Mouse (Mus musculus) layer of hippocampus, adult 2 months (tissue): ENCODE results near the gene Asphd2. TPM values are rescaled to one million over a fixed set of nuclear protein-coding genes. Genes with fewer than 3 reads are reported as not detected.
A peak's percentile ranks its signal among the peaks of the same experiment; 100 is the strongest.

Experiments
- DNase-seq, 2 experiments: peaks; one replicate each; pipeline ENCODE4 v3.0.0; 2022; ENCODE audit warnings: low spot score in 2 of 2
- H3K27ac ChIP-seq: fragments of 200-600 bp; 2 replicates; pipeline ENCODE4 v1.8.1; 2022
- H3K4me3 ChIP-seq: fragments of 200-600 bp; 2 replicates; pipeline ENCODE4 v1.8.1; 2022; ENCODE audit warnings: mild to moderate bottlenecking
- CTCF ChIP-seq: fragments of 200-600 bp; conservative IDR thresholded peaks from 2 replicates; pipeline ENCODE4 v1.8.1; 2022; ENCODE audit warnings: antibody characterized with exemption, mild to moderate bottlenecking, moderate library complexity
- total RNA-seq, 2 experiments: library from RNA; stranded (reverse); gene quantifications; 2 replicates each; pipeline ENCODE4 v1.2.3; 2021

Asphd2 gene
- total RNA-seq, 2 experiments from 2014 or later, result 223 to 224 TPM

DNA sequence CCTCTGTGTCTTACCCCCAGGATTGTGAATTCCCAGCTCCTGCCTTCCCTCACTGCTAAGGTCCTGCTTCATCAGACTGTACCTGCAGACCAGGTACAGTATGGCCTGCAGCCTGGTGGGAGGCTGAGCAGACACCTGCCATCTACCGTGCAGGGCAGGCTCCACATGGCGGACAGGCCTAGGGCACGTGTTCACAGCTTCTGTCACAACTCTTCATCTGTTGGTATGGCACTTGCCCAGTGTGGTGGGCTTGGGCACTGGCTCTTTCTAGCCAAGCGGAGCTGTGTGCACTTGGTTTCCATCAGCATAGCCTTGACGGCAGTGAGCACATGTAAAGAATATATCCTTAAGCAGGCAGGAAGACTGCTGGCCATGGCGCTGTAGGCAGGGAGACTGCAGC is 27.8 kb downstream of the Asphd2 start:
- H3K27ac ChIP-seq, result peak overlapping the region; percentile 98; the same call in 1 of the 2 replicates
- TF ChIP-seq CTCF, result no peak
- no peak overlapping the region for H3K4me3 ChIP-seq
- no peak for DNase-seq

DNA sequence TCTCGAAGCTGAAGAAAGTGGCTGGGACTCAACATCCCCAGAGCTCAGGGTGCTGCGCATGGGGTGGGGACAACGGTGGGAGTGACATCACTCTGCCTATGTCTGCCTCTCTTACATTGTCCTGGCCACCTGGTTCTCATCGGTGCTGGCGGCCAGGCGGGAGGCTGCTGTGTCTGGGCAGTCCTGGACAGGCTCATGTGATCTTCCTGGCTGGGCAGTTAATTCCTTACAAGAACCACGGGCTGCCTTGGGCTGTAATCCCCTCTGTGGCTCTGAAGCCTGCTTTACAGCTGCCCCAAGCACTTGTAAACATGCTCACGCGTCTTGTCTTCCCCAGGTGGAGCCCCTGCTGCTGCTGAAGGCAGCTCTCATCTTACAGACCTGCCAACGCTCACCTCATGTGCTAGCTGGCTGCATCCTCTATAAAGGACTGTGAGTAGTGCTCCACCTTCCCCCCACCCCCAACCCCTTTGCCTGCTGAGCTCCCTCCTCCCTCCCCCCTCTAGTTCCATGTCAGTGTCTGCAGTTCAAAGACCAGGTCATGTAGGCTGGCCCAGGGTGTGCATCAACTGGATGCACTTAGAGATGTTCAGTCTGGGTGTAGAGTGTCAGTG is 30.4 kb downstream of the Asphd2 start:
- H3K27ac ChIP-seq, result no peak overlapping the region
- no peak overlapping the region for H3K4me3 ChIP-seq
- no peak for DNase-seq
- no peak for TF ChIP-seq CTCF

DNA sequence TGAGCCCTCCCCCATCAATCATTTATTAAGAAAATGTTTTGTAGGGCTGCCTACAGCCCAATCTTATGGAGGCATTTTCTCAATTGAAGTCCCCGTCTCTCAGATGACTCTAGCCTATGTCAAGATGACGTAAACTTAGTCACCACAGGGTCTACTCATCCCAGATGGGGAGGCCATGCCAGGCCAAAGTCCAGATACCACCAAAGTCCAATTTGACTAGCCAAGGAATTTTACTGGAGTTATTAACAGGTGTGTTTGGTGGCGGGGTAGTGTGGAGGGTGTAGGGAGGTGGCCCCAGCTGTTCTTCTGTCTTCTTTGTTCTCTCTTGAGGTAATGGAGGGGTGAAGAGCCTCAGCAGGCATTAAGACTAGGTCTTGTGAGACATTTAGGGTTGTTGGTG is 34.6 kb downstream of the Asphd2 start:
- TF ChIP-seq CTCF, result no peak
- H3K4me3 ChIP-seq, result no peak overlapping the region
- H3K27ac ChIP-seq, result no peak overlapping the region
- DNase-seq, result no peak

DNA sequence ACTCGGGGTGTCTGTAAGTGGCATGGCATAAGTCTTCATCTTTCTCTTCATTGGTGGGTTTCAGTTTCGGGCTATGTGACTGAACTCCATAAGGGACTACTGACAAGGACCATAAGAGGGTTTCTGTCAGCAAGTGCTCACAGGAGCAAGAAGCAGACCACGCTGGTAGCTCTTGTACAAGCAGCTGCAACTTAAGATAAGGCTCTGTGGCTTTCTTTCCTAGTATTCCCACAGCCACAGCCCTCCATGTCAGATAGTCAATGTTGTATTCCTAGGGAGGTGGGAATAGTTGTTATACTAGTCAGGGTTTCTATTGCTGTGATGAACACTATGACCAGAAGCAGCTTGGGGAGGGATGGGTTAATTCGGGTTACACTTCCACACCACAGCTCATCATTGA is 35.1 kb downstream of the Asphd2 start:
- Histone ChIP-seq H3K27ac (no peak overlapping the region), H3K4me3 (no peak overlapping the region)
- DNase-seq, result no peak
- no peak for TF ChIP-seq CTCF

DNA sequence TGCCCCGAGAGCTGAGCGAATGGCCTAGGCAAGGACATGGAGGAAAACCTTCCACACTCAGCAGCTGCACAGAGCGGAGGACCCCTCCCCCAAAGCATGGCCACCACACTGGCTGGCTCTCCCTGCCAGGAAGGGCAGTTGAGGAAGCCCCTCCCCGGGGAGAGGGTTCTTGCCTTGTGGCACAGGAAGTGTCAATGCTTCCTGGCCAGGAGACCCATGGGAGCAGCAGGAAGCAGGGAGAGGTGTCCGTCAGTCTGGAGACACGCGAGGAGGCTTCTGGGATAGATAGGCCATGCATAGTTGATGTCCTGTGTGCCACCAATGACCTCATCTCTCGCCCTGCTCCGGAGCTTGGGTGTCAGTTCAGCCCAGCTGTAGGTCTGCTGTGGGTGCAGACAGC is 38.3 kb downstream of the Asphd2 start:
- TF ChIP-seq CTCF, result no peak
- no peak for DNase-seq
- H3K27ac ChIP-seq, result peak overlapping the region; percentile 19; the same call in 1 of the 2 replicates
- no peak overlapping the region for H3K4me3 ChIP-seq

DNA sequence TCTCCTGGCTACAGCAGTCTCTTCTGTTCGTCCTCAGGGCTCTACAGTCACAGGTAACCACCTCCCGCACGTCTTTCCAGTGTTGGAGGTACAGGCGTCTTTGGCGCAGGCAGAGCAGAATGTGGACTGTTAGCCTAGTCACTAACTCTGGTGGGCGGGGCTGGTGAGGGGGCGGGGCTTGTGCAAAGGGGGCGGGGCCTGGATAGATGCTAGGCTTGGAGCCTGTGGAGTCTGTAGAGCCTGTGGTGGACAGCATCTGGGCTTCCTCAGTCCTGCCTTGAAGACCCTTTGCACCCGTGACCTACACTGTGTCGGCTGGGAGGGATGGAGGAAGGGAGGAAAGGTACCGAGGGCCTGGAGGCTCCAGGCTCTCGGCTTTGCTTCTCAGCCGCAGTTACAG is 38.8 kb downstream of the Asphd2 start, which contains the start of gene Gm6583:
TSS of gene Gm6583 (minus strand) at position 124 of the 400 bp plus-strand sequence.
- Histone ChIP-seq H3K27ac (peak within 1 kb of the TSS; percentile 19; the same call in 1 of the 2 replicates), H3K4me3 (no peak within 1 kb of the TSS)
- no peak for TF ChIP-seq CTCF
- no peak for DNase-seq

DNA sequence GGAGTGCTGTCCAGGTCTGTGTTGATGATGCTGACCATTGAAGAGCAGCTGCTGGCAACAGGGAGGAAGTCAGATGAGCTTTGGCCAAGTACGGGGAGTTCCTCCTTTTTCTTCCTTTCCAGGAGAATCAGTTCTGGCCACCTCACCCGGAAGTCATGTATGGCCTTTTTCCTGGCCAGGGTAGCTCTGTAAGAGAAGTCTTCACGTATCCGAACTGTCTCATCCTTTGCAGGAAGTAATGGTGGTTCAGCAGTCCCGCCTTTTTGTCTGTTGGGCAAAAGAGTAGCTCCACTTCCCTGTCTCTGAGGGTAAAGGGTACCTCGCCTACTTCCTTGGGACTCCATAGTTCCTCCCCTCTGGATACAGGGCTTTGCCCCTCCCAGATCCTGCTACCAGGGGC is 39.2 kb downstream of the Asphd2 start:
- no peak for DNase-seq
- TF ChIP-seq CTCF, result no peak
- Histone ChIP-seq H3K4me3 (no peak overlapping the region), H3K27ac (no peak overlapping the region)

DNA sequence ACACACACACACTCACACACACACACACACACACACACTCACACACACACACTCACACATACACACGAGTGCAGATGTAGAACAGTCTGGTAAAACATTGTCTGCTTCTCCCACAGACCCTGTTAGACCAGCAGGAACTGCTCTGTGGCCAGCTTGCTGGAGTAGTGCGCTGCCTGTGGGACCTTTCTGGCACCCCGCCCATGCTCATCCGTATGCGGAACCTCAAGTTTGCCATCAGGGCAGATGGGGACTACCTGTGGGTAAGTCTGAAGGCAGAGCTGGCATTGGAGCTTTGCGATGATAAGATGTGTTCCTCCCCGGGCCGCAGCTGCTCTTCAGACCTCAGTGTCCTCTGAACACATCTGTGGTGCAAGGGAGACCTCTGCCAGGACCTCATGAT is 45.5 kb downstream of the Asphd2 start:
- H3K4me3 ChIP-seq, result no peak overlapping the region
- no peak for TF ChIP-seq CTCF
- no peak overlapping the region for H3K27ac ChIP-seq
- no peak for DNase-seq

DNA sequence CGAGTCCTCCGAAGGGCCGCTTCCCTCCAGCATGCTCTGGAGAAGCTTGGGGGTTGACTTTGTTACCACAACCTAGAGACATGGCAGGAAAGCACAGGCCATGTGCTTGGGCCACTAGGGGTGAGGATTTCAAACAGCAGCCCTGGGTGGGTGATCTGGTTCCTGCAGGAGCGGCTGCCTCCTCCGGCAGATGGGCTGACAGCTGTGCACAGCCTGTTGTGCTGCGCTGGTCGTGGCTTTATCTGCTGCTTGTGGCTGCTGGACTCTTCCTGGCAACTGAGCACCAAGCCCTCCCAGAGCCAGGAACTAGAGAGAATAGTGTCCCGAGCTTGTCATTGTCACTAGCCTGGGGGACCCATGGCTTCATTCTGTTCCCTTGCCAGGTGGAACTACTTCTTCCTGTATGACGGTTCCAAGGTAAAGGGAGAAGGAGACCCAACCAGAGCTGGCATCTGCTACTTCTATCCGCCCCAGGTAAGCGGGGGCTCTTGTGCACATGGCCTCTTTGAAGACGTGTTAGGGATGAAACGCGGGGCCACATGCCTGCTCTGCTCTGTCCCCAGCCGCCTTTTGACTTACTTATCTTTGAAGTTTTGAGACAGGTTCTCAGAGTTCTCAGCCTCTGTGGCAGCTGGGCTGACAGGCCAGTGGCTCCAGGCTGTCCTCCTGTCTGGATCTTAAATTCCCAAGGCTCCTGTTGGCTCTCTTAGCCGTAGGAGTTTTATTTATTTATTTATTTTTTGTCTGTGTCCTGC is 48.3 kb downstream of the Asphd2 start:
- H3K4me3 ChIP-seq, result peak overlapping the region; percentile 38; the same call in 1 of the 2 replicates
- no peak for TF ChIP-seq CTCF
- peak overlapping the region; percentile 96; the same call in 1 of the 2 replicates for H3K27ac ChIP-seq
- DNase-seq, result no peak

DNA sequence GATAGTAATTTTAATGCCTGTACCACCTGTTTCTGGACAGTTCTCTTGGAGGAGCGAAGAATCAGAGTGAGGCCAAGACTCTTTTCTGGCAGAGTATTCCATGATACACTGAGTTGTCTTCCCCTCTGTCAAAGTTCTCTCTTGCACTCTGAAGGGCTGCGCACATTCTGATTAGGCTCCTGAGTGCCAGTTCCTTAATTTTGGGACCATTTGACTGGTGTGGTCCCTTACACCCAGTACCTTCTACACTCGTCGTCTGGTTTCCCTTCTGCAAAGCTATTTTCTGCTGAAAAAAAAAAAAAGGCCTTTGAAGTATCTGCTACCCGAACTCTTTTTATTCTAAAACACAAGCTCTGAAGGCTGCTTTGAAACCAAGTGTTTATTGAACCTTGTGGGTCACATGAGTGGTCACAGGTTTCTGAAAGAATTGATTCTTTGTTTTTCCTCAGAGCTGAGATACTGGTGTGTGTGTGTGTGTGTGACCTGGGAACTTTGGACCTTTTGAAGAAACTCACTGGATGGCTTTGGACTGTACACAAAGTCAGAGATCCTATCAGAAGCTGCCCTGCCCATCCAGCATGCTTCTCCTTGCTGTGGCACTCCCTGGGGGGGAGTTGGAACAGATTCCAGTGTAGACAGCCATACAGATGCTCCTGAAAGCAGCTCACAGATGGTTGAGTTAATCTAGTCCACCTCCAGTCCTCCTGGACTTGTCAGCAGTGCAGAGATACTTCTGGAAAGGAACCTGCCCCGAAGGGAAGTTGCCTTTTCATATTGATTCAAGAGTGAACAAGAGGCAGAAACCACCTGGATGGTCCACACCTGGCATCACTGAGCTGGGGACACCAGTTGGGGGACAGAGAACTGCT is 50.3 kb downstream of the Asphd2 start:
- no peak for TF ChIP-seq CTCF
- H3K4me3 ChIP-seq, result peak overlapping the region; percentile 80
- peak overlapping the region; percentile 96 for H3K27ac ChIP-seq
- peak; percentile 55 to 69 for DNase-seq

DNA sequence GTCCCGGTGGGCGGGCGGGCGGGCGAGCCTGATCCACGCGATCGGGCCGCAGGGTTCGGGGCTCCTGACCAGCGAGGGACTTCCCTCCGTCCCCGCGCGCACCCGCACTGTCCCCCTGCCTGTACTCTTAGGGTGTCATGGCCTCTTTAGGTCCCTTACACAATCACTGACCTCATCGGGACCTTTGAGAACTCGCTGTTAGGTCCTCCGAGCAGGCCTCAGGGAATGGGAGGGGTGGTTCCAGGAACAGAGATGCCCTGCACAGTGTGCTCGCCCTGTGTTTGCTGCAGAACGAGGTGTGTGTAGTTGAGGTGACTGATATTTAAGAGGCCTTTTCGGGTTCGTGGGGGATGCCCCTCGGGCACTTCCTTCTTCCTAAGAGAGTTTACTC is 51.5 kb downstream of the Asphd2 start:
- Histone ChIP-seq H3K4me3 (peak overlapping the region; percentile 80), H3K27ac (peak overlapping the region; percentile 96)
- no peak for DNase-seq
- no peak for TF ChIP-seq CTCF

DNA sequence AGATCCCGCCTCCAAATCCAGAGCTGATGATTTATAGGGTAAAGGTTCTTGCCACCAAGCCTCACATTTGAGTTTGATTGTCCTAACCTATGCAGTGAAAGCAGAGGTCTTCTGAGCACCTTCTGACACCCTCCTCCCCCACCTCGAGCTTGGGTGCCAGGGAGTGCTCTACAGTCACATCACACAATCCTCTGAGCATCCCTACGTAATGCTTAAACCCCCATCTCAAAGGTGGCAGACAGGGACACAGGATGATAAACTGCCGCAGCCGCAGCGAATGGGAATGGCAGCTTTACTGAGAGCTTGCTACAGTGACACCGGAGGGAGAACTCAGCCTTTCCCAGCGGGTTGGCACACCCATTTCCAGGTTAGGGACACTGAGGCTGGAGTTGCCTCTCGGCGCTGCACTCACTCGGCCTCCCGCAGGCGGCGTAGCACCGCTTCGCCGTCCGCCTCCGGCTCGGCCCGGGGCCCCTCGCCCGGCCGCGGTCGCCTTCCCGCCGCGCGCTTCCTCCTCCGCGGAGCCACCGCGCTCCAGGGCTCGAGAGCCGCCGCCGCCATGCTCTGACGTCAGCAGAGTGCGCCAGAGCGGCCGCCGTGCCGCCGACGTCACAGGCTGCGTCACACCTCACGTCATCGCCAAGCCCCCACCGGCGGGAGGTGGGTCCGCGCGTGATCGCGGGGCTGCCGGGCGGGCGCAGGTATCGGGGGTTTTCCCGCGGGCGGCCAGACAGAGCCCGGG is 52.0 kb downstream of the Asphd2 start, which contains the start of the genes Srrd and Hps4:
TSS of gene Srrd (minus strand) at position 578 of the 742 bp plus-strand sequence.
TSS of gene Hps4 (plus strand) at position 621 of the 742 bp plus-strand sequence.
- Histone ChIP-seq H3K27ac (peak within 1 kb of the TSS; percentile 96), H3K4me3 (peak within 1 kb of the TSS; percentile 80)
- peak; percentile 44 for TF ChIP-seq CTCF
- peak; percentile 82 to 94 for DNase-seq

DNA sequence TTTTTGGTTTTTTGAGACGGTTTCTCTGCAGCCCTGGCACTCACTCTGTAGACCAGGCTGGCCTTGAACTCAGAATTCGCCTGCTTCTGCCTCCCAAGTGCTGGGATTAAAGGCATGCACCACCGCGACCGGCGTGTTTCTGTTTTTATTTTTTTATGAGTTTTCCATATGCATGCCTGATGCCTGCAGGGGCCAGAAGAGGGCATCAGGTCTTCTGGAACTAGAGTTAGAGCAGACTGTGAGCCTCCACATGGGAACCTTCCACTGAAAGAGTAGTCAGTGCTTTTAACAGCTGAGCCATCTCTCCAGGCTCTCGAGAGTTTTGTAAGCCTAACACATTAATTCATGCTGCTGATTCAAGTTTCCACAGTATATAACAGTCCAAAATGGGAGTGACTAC is 55.5 kb downstream of the Asphd2 start:
- TF ChIP-seq CTCF, result peak; percentile 55

More for the DNA sequence above, 55.5 kb downstream of the Asphd2 start:
- Histone ChIP-seq H3K4me3 (no peak overlapping the region), H3K27ac (no peak overlapping the region)
- DNase-seq, result no peak
